Mouse (Mus musculus) kidney, adult 2 months (tissue): ENCODE data around the gene Ubac2.

Source experiments
- CTCF ChIP-seq: fragments of 200-500 bp; conservative IDR thresholded peaks from 2 replicates; pipeline ENCODE4 v1.5.1; 2011; ENCODE audit warnings: low read depth, mild to moderate bottlenecking, control low read depth, low read length, moderate library complexity, mixed read lengths; ENCODE audit not compliant: insufficient read depth, insufficient read length
- POLR2A ChIP-seq: fragments of 200-500 bp; IDR thresholded peaks from one replicate; pipeline ENCODE4 v1.6.1; 2011; ENCODE audit warnings: low read depth, low read length, control low read depth

- TF ChIP-seq POLR2A (no peak), CTCF (no peak)
These were observed 20.7 kb downstream of the Ubac2 start for GRCm38 (mm10) chr14:121899071-121899470.
